22 mouse cellular contexts compared by ENCODE assay signal in genomic region chr2:141886694-141887474, GRCm38 (mm10).
DNase-seq lines count a peak whose midpoint lies in the region; ATAC-seq and TF ChIP-seq lines count a peak whose summit lies in the region.
"Had no signal": no experiment of that assay in that cellular context is flagged by ENCODE, and none has a peak within 500 bp of the region (broad histone marks: within the 10 kb centered on the region; RNA-seq: fewer than 3 reads in every experiment).

No protein-coding gene starts in this region.

- peak; percentile 48 for DNase-seq in kidney, postnatal 0 days (ENCODE audit: low spot score)
- no peak for DNase-seq in kidney, adult 8-10 months
- DNase-seq in embryo, embryonic 10 days (ENCODE audit: low spot score), result peak; percentile 44
- peak; percentile 49 for DNase-seq in embryo, embryonic 11 days
- DNase-seq in limb, embryonic 14.5 days (ENCODE audit: low spot score), result peak; percentile 5
- no peak for DNase-seq in liver, postnatal 0 days
- DNase-seq in gastrocnemius, adult 18-20 months (ENCODE audit: low spot score), result no peak
- DNase-seq: B cell, adult 2 months; cerebellum, adult 11 months; cerebellum, postnatal 10 days; gastrocnemius, postnatal 25 days; kidney, adult 9 months; lung, postnatal 14 days; spleen, adult 18-20 months had no signal

- peak; percentile 54; the same call in 1 of the 2 replicates for ATAC-seq in kidney, postnatal 0 days (replicated peaks; ENCODE audit: low FRiP score, low read depth)
- no peak for ATAC-seq in limb, embryonic 14.5 days (ENCODE audit: low FRiP score, low read depth)
- no peak for ATAC-seq in liver, postnatal 0 days
- ATAC-seq: forebrain, embryonic 16.5 days; inflammation-experienced regulatory T-cells, adult 6 months; Patski had no signal

- H3K36me3 ChIP-seq in kidney, postnatal 0 days (ENCODE audit: insufficient read depth, low read length), result no peaks in the 10 kb centered on the region
- no peaks in the 10 kb centered on the region for H3K36me3 ChIP-seq in limb, embryonic 14.5 days (ENCODE audit: control insufficient read depth, insufficient read depth, low read length)
- H3K36me3 ChIP-seq in liver, postnatal 0 days (replicated peaks; ENCODE audit: insufficient read depth, low read length), result no peaks in the 10 kb centered on the region
- H3K36me3 ChIP-seq: forebrain, embryonic 10.5 days; G1E had no signal

- no peak for TF ChIP-seq EP300 in liver, postnatal 0 days (IDR thresholded peaks at IDR 0.05; ENCODE audit: low read depth)

- no peaks in the 10 kb centered on the region for H3K27me3 ChIP-seq in kidney, postnatal 0 days (ENCODE audit: insufficient read depth, low read length)
- no peaks in the 10 kb centered on the region for H3K27me3 ChIP-seq in limb, embryonic 14.5 days (ENCODE audit: control insufficient read depth, insufficient read depth, low read length)
- H3K27me3 ChIP-seq in liver, postnatal 0 days (ENCODE audit: insufficient read depth, low read length), result no peaks in the 10 kb centered on the region
- H3K27me3 ChIP-seq: CH12.LX had no signal

- no peak overlapping the region for H3K27ac ChIP-seq in kidney, postnatal 0 days
- no peak overlapping the region for H3K27ac ChIP-seq in limb, embryonic 14.5 days (replicated peaks; ENCODE audit: low read depth, low read length)
- H3K27ac ChIP-seq in liver, postnatal 0 days (ENCODE audit: low read depth), result no peak overlapping the region
- H3K27ac ChIP-seq: forebrain, embryonic 10.5 days; hindbrain, embryonic 14.5 days; left cerebral cortex, adult 2 months had no signal

- no peaks in the 10 kb centered on the region for H3K9me3 ChIP-seq in kidney, postnatal 0 days (replicated peaks; ENCODE audit: low read length)
- no peaks in the 10 kb centered on the region for H3K9me3 ChIP-seq in limb, embryonic 14.5 days (ENCODE audit: control insufficient read depth, low read length)
- H3K9me3 ChIP-seq in liver, postnatal 0 days (ENCODE audit: low read length), result no peaks in the 10 kb centered on the region
- H3K9me3 ChIP-seq: forebrain, embryonic 10.5 days had no signal

- H3K4me1 ChIP-seq in kidney, postnatal 0 days (replicated peaks; ENCODE audit: insufficient read depth, low read length), result no peaks in the 10 kb centered on the region
- no peaks in the 10 kb centered on the region for H3K4me1 ChIP-seq in limb, embryonic 14.5 days (ENCODE audit: control insufficient read depth, insufficient read depth, low read length)
- no peaks in the 10 kb centered on the region for H3K4me1 ChIP-seq in liver, postnatal 0 days (ENCODE audit: insufficient read depth)

- H3K4me2 ChIP-seq in kidney, postnatal 0 days (ENCODE audit: low read length), result no peak overlapping the region
- H3K4me2 ChIP-seq in limb, embryonic 14.5 days (replicated peaks; ENCODE audit: low read depth, low read length, severe bottlenecking), result no peak overlapping the region
- H3K4me2 ChIP-seq in liver, postnatal 0 days (ENCODE audit: low read depth, low read length), result no peak overlapping the region
- H3K4me2 ChIP-seq: hindbrain, embryonic 14.5 days had no signal

- no peak overlapping the region for H3K9ac ChIP-seq in kidney, postnatal 0 days (ENCODE audit: low read depth, low read length)
- H3K9ac ChIP-seq in limb, embryonic 14.5 days (ENCODE audit: low read depth, low read length, severe bottlenecking), result no peak overlapping the region
- no peak overlapping the region for H3K9ac ChIP-seq in liver, postnatal 0 days (replicated peaks)
- H3K9ac ChIP-seq: hindbrain, embryonic 14.5 days had no signal

- WGBS in kidney, postnatal 0 days, result 28% methylated on average over 11 of the region's 11 CpGs
- 58% methylated on average over 11 of the region's 11 CpGs for WGBS in limb, embryonic 14.5 days
- 67% methylated on average over 11 of the region's 11 CpGs for WGBS in liver, postnatal 0 days (ENCODE audit: insufficient replicate concordance)

- TF ChIP-seq CTCF in kidney, postnatal 0 days (IDR thresholded peaks at IDR 0.05; ENCODE audit: low read depth), result no peak
- no peak for TF ChIP-seq CTCF in liver, postnatal 0 days (IDR thresholded peaks at IDR 0.05; ENCODE audit: low read depth)

- H3K4me3 ChIP-seq in kidney, postnatal 0 days (replicated peaks; ENCODE audit: low read depth, low read length), result no peak overlapping the region
- H3K4me3 ChIP-seq in limb, embryonic 14.5 days (replicated peaks; ENCODE audit: low read length), result no peak overlapping the region
- H3K4me3 ChIP-seq in liver, postnatal 0 days (ENCODE audit: low read depth, low read length), result no peak overlapping the region
- H3K4me3 ChIP-seq: forebrain, embryonic 10.5 days; left cerebral cortex, adult 2 months had no signal

- TF ChIP-seq POLR2A in limb, embryonic 14.5 days (IDR thresholded peaks at IDR 0.05; ENCODE audit: borderline replicate concordance, extremely low read depth, insufficient read depth, insufficient read length), result no peak

Comparison
In these comparisons a context has a peak if more than half of its experiments do, and no peak if none do; other contexts are left out.
1. DNase-seq: peak in kidney, postnatal 0 days (single experiment), embryo, embryonic 10 days (single experiment), embryo, embryonic 11 days (single experiment) and limb, embryonic 14.5 days (single experiment); none in kidney, adult 8-10 months (0 of 2), liver, postnatal 0 days (single experiment) and gastrocnemius, adult 18-20 months (single experiment).